Mouse (Mus musculus) liver, embryonic 14.5 days (tissue): ENCODE measurements at regions not wholly inside any gene's neighbourhood (a gene's known extent, or its start where the extent isn't known, plus 50 kb on each side); places are given as distances from the start of the nearest gene placed in this dataset.

Experiments used
- ATAC-seq: fragments of 200-750 bp; cut with Nextera tagmentation; 2 replicates; pipeline ENCODE4 v1.8.0; 2017; ENCODE audit warnings: moderate number of reproducible peaks, mild to moderate bottlenecking, moderate library complexity; ENCODE audit not compliant: insufficient read depth
- DNase-seq, 3 experiments: peaks; one replicate each; pipeline ENCODE4 v3.0.0-alpha.2; 2012 to 2013; ENCODE audit warnings: low read depth in 3 of 3, low spot score in 3 of 3
- H3K27ac ChIP-seq: fragments of 300-500 bp; sonication (generic); 2 replicates; pipeline ENCODE4 v1.5.1; 2014; ENCODE audit warnings: moderate library complexity, mild to moderate bottlenecking, control low read depth, inconsistent platforms
- H3K27me3 ChIP-seq: fragments of 300-500 bp; sonication (generic); 2 replicates; pipeline ENCODE4 v1.6.1; 2014; ENCODE audit warnings: mild to moderate bottlenecking, low read length, moderate library complexity; ENCODE audit not compliant: control insufficient read depth, insufficient read depth
- H3K36me3 ChIP-seq: fragments of 300-500 bp; sonication (generic); replicated peaks from 2 replicates; pipeline ENCODE4 v1.6.1; 2014; ENCODE audit warnings: low read depth; ENCODE audit not compliant: control insufficient read depth, insufficient read depth
- H3K4me1 ChIP-seq, 2 experiments: fragments of 200-500 bp in 1 of 2; fragments of 300-500 bp in 1 of 2; sonication (generic) in 1 of 2; replicated peaks; 2 replicates each; pipeline ENCODE4 v1.6.1; 2012 to 2014; ENCODE audit warnings: antibody characterized with exemption in 1 of 2, inconsistent platforms in 1 of 2, low read length in 1 of 2; ENCODE audit not compliant: control insufficient read depth in 2 of 2, insufficient read depth in 2 of 2
- H3K4me2 ChIP-seq: fragments of 300-500 bp; sonication (generic); 2 replicates; pipeline ENCODE4 v1.6.1; 2014; ENCODE audit warnings: low read depth, mild to moderate bottlenecking, control low read depth, moderate library complexity
- H3K4me3 ChIP-seq, 2 experiments: fragments of 200-500 bp in 1 of 2; fragments of 300-500 bp in 1 of 2; sonication (generic) in 1 of 2; 2 replicates each; pipeline ENCODE4 v1.5.1; 2012 to 2014; ENCODE audit warnings: low read depth in 2 of 2, low read length in 2 of 2, mild to moderate bottlenecking in 2 of 2, control low read depth in 1 of 2, inconsistent platforms in 1 of 2, moderate library complexity in 1 of 2; ENCODE audit not compliant: insufficient read depth in 1 of 2
- H3K9ac ChIP-seq: fragments of 300-500 bp; sonication (generic); replicated peaks from 2 replicates; pipeline ENCODE4 v1.6.1; 2014; ENCODE audit warnings: mild to moderate bottlenecking, control low read depth, moderate library complexity
- H3K9me3 ChIP-seq: fragments of 300-500 bp; sonication (generic); 2 replicates; pipeline ENCODE4 v1.6.1; 2016; ENCODE audit warnings: low read length, mixed read lengths; ENCODE audit not compliant: control insufficient read depth
- CTCF ChIP-seq: IDR thresholded peaks from 2 replicates; pipeline ENCODE4 v1.5.1; 2016; ENCODE audit warnings: antibody characterized with exemption, low read depth, control low read depth
- EP300 ChIP-seq: IDR thresholded peaks from 2 replicates; pipeline ENCODE4 v1.6.1; 2016; ENCODE audit warnings: antibody characterized with exemption, low read depth
- WGBS: fragments of 180-500 bp; shearing (Covaris S2); extraction: QIAGEN DNeasy Blood & Tissue Kit; methylation state at CpG from one replicate; pipeline ENCODE4 v1.1.7; 2014; ENCODE audit not compliant: insufficient replicate concordance; 5-methylcytosine and 5-hydroxymethylcytosine counted together

DNA sequence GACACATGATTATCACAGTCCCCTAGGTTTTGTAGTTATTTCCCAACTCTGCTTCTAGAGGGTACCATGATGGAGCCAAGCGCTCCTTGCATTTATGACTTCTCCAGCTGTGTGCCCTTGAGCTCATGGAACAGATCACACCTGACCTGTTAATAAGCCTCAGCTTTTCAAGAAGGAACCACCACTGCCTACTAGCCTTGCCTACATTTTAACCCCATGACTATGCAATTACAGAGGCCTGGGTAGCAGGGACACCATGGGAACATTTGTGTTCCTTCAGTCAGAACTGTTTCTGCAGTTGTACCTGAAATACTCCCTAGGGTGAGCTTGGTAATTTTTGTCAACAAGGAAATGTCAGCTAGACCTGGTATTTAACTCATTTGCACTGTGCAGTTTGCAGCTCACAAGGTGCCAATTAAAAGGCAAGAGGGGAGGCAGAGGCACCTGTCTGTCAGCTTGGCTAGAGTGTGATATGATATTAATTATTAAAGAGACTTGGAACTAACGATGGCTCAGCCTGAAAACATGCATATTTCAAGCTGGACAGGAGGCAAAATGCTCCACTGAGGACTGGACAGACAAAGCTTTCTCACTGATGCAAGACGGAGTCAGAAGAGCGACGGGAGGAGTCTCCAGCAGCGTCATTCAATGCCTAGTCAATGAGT, 382.1 kb upstream of the Ddi1 start:
- no peak overlapping the region for H3K4me2 ChIP-seq
- DNase-seq (no peak), ATAC-seq (no peak)
- no peaks in the 10 kb centered on the region for H3K9me3 ChIP-seq
- no peaks in the 10 kb centered on the region for H3K27me3 ChIP-seq
- H3K27ac ChIP-seq: no peak overlapping the region
- H3K36me3 ChIP-seq: no peaks in the 10 kb centered on the region
- TF ChIP-seq CTCF: no peak
- no peak for TF ChIP-seq EP300
- 73% methylated on average over 6 of the region's 6 CpGs for WGBS
- H3K4me1 ChIP-seq: no peaks in the 10 kb centered on the region
- no peak overlapping the region for H3K4me3 ChIP-seq
- H3K9ac ChIP-seq: no peak overlapping the region

GRCm38 (mm10) chr9:6645796-6646309, 376.2 kb upstream of the Ddi1 start:
- H3K36me3 ChIP-seq: no peaks in the 10 kb centered on the region

DNA sequence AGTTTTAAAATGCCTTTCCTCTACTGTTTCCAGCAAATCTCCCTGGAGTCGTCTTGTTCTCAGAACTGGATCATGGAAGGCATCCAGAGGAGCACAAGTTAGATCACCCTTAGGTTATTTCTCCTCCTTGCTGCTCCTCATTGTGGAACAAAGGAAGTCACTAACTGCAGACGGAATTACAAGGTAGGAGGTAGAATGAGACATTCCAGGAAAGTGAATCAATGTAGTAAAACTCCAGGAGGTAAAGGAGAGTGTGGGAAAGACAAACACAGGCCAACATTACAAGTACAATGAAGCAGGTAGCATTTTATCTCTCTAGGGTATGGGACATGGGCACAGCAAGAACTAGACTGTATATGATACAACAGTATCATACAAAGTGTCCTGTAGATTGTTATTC, 375.7 kb upstream of the Ddi1 start:
- TF ChIP-seq CTCF: no peak
- TF ChIP-seq EP300: no peak
- no peak for DNase-seq
- Histone ChIP-seq H3K4me1 (no peaks in the 10 kb centered on the region), H3K36me3 (no peaks in the 10 kb centered on the region), H3K27me3 (no peaks in the 10 kb centered on the region), H3K27ac (no peak overlapping the region), H3K9ac (no peak overlapping the region), H3K4me3 (no peak overlapping the region), H3K4me2 (no peak overlapping the region), H3K9me3 (no peaks in the 10 kb centered on the region)
- ATAC-seq: no peak
- 51% methylated on average over 2 of the region's 2 CpGs for WGBS

More at GRCm38 (mm10) chr9:6645796-6646309, 376.2 kb upstream of the Ddi1 start:
- no peak overlapping the region for H3K4me3 ChIP-seq
- H3K4me1 ChIP-seq: no peaks in the 10 kb centered on the region
- TF ChIP-seq CTCF (no peak), EP300 (no peak)
- H3K9ac ChIP-seq: no peak overlapping the region
- no peak overlapping the region for H3K4me2 ChIP-seq
- H3K9me3 ChIP-seq: no peaks in the 10 kb centered on the region
- DNase-seq: no peak
- H3K27ac ChIP-seq: no peak overlapping the region
- no peak for ATAC-seq
- H3K27me3 ChIP-seq: no peaks in the 10 kb centered on the region
- WGBS: 50% methylated on average over 3 of the region's 3 CpGs

DNA sequence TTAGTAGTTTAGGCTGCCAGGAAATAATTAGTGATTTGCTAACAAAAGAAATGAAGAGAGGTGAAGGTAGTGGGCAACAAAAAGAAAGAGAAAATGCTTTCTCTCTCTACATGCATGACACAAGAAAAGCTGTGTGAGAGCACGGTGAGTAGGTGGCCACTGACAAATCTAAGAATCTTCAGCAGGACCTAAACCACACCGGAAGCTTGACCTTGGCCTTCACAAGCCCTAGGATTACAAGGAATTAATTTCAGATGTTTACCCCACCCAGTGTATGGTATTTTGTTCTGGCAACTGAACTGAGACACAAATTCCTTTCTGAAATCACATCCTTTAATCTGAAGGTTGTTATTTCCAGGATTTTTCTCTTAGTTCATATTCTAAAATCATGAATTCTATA, 347.5 kb upstream of the Ddi1 start:
- H3K4me3 ChIP-seq: no peak overlapping the region
- H3K27me3 ChIP-seq: no peaks in the 10 kb centered on the region
- no peak for DNase-seq
- no peaks in the 10 kb centered on the region for H3K9me3 ChIP-seq
- WGBS: 66% methylated on average over 2 of the region's 2 CpGs
- H3K4me1 ChIP-seq: no peaks in the 10 kb centered on the region
- no peak overlapping the region for H3K27ac ChIP-seq
- no peaks in the 10 kb centered on the region for H3K36me3 ChIP-seq
- TF ChIP-seq EP300 (no peak), CTCF (no peak)
- H3K4me2 ChIP-seq: no peak overlapping the region
- H3K9ac ChIP-seq: no peak overlapping the region
- ATAC-seq: no peak

DNA sequence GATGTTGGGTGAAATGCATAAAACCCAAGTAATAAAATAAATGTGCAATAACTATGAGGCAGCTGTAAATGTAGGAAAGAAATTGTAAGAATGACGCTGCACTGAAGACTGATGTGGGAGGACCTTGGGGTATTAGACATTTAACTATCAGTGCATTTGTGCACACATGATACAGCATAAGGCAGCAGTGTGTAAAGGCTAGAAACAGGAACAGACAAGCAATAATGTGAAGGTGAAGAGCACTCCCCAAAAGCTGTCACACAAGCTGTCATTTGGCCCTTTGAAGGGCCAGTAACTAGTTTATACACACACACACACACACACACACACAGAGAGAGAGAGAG, 339.6 kb upstream of the Ddi1 start:
- WGBS: 53% methylated on average over 1 of the region's 1 CpGs
- no peak overlapping the region for H3K27ac ChIP-seq

More for the DNA sequence above, 339.6 kb upstream of the Ddi1 start:
- TF ChIP-seq CTCF (no peak), EP300 (no peak)
- H3K36me3 ChIP-seq: no peaks in the 10 kb centered on the region
- no peak overlapping the region for H3K9ac ChIP-seq
- H3K9me3 ChIP-seq: no peaks in the 10 kb centered on the region
- no peaks in the 10 kb centered on the region for H3K27me3 ChIP-seq
- no peak for ATAC-seq
- DNase-seq: no peak
- no peak overlapping the region for H3K4me3 ChIP-seq
- H3K4me2 ChIP-seq: no peak overlapping the region
- no peaks in the 10 kb centered on the region for H3K4me1 ChIP-seq
